Mouse (Mus musculus) frontal cortex, adult (tissue): ENCODE results near the gene Flcn.

ENCODE experiments used
- ATAC-seq: cut with Nextera tagmentation; 2 replicates; pipeline ENCODE4 v1.9.2; 2017; ENCODE audit warnings: mild to moderate bottlenecking, moderate library complexity, mixed read lengths; ENCODE audit not compliant: low TSS enrichment

Gene Flcn

GRCm38 (mm10) chr11:59769307-59769706 lies 40.5 kb downstream of the Flcn start:
- ATAC-seq: peak; percentile 88

GRCm38 (mm10) chr11:59760796-59761195 lies 49.0 kb downstream of the Flcn start:
- no peak for ATAC-seq

- no peak for ATAC-seq
Measured at GRCm38 (mm10) chr11:59759626-59760025, 50.2 kb downstream of the Flcn start.

- ATAC-seq: peak; percentile 88
Measured at GRCm38 (mm10) chr11:59759178-59759577, 50.6 kb downstream of the Flcn start.

GRCm38 (mm10) chr11:59758191-59758985 lies 51.4 kb downstream of the Flcn start:
- peak; percentile 29; the same call in 1 of the 2 replicates for ATAC-seq

GRCm38 (mm10) chr11:59756351-59756750 lies 53.5 kb downstream of the Flcn start:
- no peak for ATAC-seq

- ATAC-seq: no peak
Measured at GRCm38 (mm10) chr11:59754504-59754903, 55.3 kb downstream of the Flcn start.

GRCm38 (mm10) chr11:59749050-59749449 lies 60.8 kb downstream of the Flcn start:
- ATAC-seq: no peak

- ATAC-seq: peak; percentile 55; the same call in 1 of the 2 replicates
Measured at GRCm38 (mm10) chr11:59746614-59747013, 63.2 kb downstream of the Flcn start.

GRCm38 (mm10) chr11:59745851-59746250 lies 64.0 kb downstream of the Flcn start:
- no peak for ATAC-seq

- no peak for ATAC-seq
Measured at GRCm38 (mm10) chr11:59744374-59744773, 65.4 kb downstream of the Flcn start.

- ATAC-seq: peak; percentile 70
Measured at GRCm38 (mm10) chr11:59743712-59744111, 66.1 kb downstream of the Flcn start.

- ATAC-seq: peak; percentile 50
Measured at GRCm38 (mm10) chr11:59743307-59743706, 66.5 kb downstream of the Flcn start.

GRCm38 (mm10) chr11:59741915-59742314 lies 67.9 kb downstream of the Flcn start:
- no peak for ATAC-seq
